Mouse (Mus musculus): ENCODE results near the gene Herc1.

Gene Herc1

GRCm38 (mm10) chr9:66349860-66350787 is at the start of gene Herc1:
TSS of gene Herc1 (plus strand) at chr9:66350450.
- peak; percentile 90 to 92 for DNase-seq

GRCm38 (mm10) chr9:66304320-66305090 is 45.7 kb upstream of the Herc1 start:
- DNase-seq, result no peak

- peak; percentile 12 to 42 for DNase-seq
Observed at GRCm38 (mm10) chr9:66305121-66306112, 44.8 kb upstream of the Herc1 start.

DNA sequence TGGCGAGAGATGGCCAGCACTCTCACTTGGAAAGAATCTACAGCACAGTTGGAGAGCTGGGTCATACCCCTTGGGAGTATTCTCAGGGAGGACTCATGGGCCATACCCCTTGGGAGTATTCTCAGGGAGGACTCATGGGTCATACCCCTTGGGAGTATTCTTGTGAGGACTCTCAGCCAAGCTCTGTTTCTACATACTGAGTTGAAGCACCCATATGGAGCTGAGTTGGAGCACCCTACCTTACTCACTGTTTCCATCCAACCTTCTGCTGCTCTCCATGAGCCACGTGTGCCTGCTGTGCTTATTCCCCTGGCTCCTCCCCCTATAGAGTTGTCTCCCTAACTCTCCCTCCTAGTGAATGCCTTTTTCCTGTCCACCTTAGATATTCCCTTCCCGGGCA is 43.8 kb upstream of the Herc1 start:
- DNase-seq, result no peak

DNA sequence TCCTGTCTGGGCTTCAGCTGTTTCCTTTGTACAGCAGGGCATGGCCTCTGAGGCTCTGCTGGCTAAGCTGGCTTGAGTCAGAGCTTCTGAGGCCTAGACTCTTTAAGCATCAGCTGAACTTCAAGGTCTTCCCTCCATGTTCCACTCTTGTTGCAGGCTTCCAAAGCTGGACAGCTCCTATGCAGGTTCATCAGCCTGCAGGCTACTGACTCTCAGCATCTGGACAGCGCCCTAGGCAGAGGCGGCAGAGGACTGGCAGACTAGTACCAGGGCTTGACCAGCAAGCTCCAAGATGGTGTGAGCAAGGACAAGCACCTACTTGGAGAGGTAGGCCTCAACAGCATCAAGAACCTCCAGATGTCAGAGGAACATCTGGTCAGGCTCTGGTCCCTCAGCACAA is 42.9 kb upstream of the Herc1 start:
- no peak for DNase-seq

- DNase-seq, result no peak
Observed at GRCm38 (mm10) chr9:66308741-66309140, 41.5 kb upstream of the Herc1 start.

DNA sequence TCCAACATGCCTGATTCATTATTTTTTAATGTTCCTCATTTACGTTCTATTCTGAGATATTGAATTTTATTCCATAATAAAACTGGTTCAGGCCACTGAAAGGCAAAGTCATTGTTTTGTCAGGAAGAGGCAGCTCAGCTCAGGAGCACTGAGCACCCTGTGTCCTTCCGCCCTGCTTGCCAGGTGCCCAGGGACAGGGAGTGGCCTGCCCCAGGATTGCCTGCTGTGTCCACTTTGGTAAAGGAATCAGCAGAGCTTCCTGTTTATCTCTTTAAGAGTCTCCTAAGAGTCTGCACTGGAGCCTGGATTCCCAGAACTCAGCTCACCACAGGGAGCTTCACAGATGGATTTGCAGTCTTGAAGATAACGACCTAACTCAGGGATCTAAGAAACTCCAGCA is 38.8 kb upstream of the Herc1 start:
- DNase-seq, result no peak

DNA sequence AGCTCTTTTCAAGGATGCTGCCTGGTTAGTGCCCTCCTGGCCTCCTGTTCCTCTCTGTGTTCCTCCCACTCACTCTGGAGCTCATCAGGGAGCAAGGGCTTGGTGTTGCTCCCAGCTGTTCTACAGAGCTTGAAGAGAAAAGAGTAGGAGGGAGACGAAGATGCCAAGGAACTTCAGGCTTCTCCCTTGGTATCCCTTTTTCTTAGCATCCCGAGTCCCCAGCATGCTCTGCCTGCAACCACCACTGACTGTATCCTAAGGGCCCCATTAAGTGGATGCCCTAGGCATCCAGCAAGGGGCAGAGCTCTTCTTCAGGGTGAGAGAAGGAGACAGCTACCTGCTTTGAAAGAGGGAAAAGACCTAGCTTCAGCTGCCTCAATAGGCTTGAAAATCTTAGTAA is 33.6 kb upstream of the Herc1 start:
- no peak for DNase-seq

DNA sequence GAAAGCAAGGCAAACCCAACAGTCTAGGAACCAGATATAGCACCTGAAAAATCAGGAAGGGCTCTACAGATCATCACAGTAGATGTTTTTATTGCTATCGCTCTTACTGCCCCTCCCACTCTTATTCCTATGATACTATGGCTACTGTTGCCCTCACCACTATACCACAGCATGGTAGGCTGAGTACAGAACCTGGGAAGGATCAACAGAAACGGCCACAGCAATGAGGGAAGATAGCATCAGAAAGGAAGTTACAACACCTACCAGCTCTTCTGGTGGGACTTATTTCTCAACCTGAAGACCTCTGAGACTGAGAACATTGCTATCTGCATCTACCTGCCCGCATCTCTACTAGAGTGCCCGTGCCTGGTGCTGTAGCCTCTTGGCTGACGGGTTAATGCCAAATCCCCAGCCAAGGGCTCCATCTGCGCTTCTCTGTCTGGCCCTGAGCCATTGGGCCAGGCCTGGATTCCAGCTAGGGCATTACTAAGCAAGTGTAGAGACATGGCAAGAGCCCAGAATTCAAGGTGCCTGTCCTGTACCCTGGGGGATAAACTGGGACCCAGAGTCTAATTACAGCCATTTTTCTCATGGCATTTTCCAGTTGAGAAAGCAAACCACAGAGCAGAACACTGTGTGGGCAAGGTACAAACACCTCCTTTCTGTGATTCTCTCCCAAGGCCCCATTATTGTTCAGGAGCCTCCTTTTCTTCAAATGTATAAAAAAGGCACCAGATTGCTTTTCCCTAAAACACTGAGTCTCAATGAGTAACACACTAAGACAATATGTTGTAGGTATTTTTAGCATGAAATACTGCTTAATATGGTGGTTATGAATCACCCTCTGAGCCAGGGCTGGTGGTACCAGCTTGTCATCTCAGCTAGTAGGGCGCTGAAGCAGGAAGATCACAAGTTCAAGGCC is 28.0 kb upstream of the Herc1 start:
- DNase-seq, result no peak

DNA sequence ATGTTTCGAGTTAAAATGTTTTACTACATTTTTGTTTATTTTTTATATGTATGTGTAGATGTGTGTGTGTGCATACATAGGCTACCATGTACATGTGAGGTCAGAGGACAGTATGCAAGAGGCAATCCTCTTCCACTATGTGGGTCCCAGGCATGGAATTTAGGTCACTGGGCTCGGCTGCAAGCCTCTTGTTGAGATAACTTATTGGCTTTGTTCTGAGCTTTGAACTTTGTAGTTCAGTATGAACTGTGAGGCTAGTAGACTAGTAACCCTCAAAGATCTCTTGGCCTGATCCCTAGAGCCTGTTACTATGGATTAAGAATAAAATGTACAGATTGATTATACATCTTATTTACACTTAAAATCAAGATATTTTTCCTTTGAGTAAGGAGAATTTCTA is 23.4 kb upstream of the Herc1 start:
- DNase-seq, result no peak

GRCm38 (mm10) chr9:66329474-66329873 is 20.8 kb upstream of the Herc1 start:
- DNase-seq, result no peak

DNA sequence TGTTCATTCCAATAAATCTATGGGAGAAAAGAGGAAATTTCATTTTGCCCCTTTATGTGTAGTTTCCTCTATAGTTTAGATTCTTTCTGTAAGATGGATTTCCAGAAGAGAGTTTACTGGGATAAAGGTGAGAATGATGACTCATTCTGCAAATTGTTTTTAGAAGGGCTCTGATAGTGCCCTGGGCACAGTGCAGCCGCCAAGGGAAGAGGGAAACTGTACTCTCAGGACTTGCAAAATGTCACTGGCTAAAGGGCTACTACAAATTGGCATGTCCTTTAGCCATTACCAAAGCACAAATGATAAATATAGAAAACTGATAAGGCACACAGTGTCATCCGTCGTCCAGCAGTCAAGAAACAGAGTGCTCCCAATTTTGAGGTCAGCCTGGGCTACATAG is 19.8 kb upstream of the Herc1 start:
- DNase-seq, result no peak

DNA sequence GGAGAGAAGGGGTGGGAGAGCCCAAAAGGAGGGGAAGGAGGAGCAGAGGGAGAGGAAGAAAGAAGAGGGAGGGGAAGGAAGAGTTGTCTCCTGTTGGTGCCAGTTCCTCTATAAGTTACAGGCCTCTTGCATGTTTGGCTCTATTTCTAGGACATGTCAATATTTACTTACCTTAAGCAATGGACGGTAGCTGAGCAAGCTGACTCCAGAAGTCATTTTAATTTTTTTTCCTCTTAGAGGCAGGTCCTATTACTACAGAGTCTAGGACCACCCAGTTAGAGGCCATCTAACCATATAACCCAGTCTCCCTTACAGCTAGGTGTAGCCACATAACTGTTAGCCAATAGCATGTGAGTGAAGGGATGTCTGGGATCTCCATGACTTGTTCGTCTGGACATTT is 18.7 kb upstream of the Herc1 start:
- no peak for DNase-seq

DNA sequence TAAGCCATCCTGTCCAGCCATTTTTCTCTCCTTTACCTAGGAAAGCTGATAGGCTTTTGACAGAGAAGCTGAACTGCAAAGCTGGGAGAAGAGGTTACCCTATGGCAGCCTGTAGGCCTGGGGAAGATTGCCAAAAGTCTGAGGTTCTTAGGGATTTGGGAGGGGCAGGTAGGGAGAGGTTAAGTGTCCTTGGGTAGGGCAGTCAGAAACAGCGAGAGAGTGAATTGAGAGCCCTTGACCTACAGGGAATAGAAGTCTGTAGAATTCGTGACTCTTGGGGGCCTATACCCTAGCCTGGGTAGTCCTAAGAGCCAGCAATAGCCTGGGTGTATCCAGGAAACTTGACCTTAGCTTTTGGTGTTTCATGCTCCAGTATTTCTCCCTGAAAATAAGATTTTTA is 17.9 kb upstream of the Herc1 start:
- DNase-seq, result no peak

DNA sequence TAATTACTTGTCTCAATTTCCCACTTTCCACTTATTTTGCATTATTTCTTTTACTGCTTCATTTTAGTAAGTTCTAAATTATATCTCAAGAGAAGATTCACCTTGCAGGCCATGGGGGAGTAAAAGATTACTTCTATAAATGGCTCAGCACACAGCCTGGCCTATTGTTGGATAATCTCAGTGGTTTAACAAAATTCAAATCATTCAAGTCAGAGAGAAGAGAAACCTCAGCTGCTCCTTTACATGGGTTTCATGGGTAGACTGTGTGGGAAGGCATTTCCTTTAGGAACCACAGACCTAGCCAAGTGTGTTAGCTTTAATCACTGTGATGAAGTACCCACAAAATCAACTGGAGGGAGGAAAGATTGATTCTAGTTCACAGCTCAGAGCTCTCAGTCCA is 13.0 kb upstream of the Herc1 start:
- DNase-seq, result no peak

- no peak for DNase-seq
Observed at GRCm38 (mm10) chr9:66338005-66338782, 12.1 kb upstream of the Herc1 start.

DNA sequence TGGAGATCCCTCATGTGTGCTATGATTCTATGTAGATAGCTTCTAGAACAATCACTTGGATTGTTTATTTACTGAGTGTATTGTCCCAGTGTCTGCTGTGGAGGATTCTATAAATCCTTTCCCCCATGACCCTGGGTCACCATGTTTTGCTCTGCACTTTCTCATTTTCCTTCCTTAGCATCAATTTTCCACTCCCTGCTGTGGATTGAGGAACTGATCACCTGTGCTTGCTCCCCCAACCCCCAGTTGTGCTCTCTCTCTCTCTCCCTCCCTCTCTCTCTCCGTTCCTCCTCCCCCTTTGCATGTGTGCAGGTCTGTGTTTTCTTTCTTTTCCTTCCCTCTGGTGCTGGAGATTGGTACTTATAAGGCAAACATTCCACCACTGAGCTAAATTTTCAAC is 10.5 kb upstream of the Herc1 start:
- no peak for DNase-seq

- DNase-seq, result no peak
Observed at GRCm38 (mm10) chr9:66340394-66341094, 9.7 kb upstream of the Herc1 start.

- no peak for DNase-seq
Observed at GRCm38 (mm10) chr9:66347405-66348035, 2.7 kb upstream of the Herc1 start.
